Mouse (Mus musculus) heart, embryonic 11.5 days (tissue): ENCODE measurements around the gene Ccdc65. TPM values are rescaled to one million over a fixed set of nuclear protein-coding genes. Genes with fewer than 3 reads are reported as not detected.

Experiments used
- ATAC-seq: fragments of 200-750 bp; cut with Nextera tagmentation; replicated peaks from 2 replicates; pipeline ENCODE4 v1.8.0; 2017; ENCODE audit warnings: moderate library complexity; ENCODE audit not compliant: insufficient number of reproducible peaks, low FRiP score, low TSS enrichment
- H3K27ac ChIP-seq: fragments of 300-500 bp; sonication (generic); 2 replicates; pipeline ENCODE4 v1.5.1; 2014; ENCODE audit warnings: mild to moderate bottlenecking, low read depth, low read length
- H3K27me3 ChIP-seq: fragments of 300-500 bp; sonication (generic); 2 replicates; pipeline ENCODE4 v1.6.1; 2014; ENCODE audit warnings: mild to moderate bottlenecking, low read length, mixed read lengths; ENCODE audit not compliant: control insufficient read depth, insufficient read depth
- H3K36me3 ChIP-seq: fragments of 300-500 bp; sonication (generic); 2 replicates; pipeline ENCODE4 v1.6.1; 2014; ENCODE audit warnings: mild to moderate bottlenecking, low read length, moderate library complexity, mixed read lengths; ENCODE audit not compliant: control insufficient read depth, insufficient read depth
- H3K4me1 ChIP-seq: fragments of 300-500 bp; sonication (generic); 2 replicates; pipeline ENCODE4 v1.6.1; 2014; ENCODE audit warnings: low read length; ENCODE audit not compliant: control insufficient read depth, insufficient read depth
- H3K4me2 ChIP-seq: fragments of 300-500 bp; sonication (generic); 2 replicates; pipeline ENCODE4 v1.6.1; 2014; ENCODE audit warnings: mild to moderate bottlenecking, moderate library complexity
- H3K4me3 ChIP-seq: fragments of 300-500 bp; sonication (generic); 2 replicates; pipeline ENCODE4 v1.5.1; 2014; ENCODE audit warnings: low read depth, low read length
- H3K9ac ChIP-seq: fragments of 300-500 bp; sonication (generic); 2 replicates; pipeline ENCODE4 v1.6.1; 2014; ENCODE audit warnings: mild to moderate bottlenecking, low read depth, low read length, moderate library complexity
- H3K9me3 ChIP-seq: fragments of 300-500 bp; sonication (generic); replicated peaks from 2 replicates; pipeline ENCODE4 v1.6.1; 2016; ENCODE audit warnings: low read length; ENCODE audit not compliant: control insufficient read depth
- WGBS: fragments of 180-500 bp; shearing (Covaris S2); extraction: QIAGEN DNeasy Blood & Tissue Kit; methylation state at CpG from one replicate; pipeline ENCODE4 v1.1.7; 2014; ENCODE audit not compliant: insufficient replicate concordance; 5-methylcytosine and 5-hydroxymethylcytosine counted together
- polyA plus RNA-seq: library from polyadenylated mRNA; unstranded; fragments of >200 nt; fragmentation: Nextera tagmentation; extraction: Ambion mirVana; gene quantifications from 2 replicates; pipeline ENCODE4 v1.2.1, GENCODE M21; 2014

Gene Ccdc65
- polyA plus RNA-seq, 1 experiment from 2014 or later = 0.37 TPM

DNA sequence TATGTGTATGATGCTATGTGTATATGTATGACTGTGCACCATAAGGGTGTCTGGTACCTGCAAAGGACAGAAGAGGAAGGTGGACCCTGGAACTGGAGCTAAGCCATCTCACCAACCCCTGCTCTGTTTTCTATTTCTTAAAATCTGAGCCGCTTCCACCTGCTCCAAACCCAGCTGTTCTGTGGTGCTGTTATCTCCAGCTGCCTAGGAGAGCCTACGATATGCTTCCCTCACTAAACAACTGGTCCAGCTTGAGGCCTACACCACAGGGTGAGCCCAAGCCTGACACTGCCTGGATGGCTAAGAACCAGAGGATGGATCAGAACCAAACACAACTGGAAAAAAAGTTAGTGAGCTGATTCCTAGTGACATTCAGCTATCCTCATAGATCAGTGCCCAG, 46.1 kb downstream of the Ccdc65 start:
- Histone ChIP-seq H3K9me3 (no peaks in the 10 kb centered on the region), H3K27ac (no peak overlapping the region), H3K9ac (no peak overlapping the region), H3K27me3 (no peaks in the 10 kb centered on the region), H3K4me2 (no peak overlapping the region), H3K4me1 (peaks cover 6% of the 10 kb centered on the region; the same call in 1 of the 2 replicates), H3K36me3 (peaks cover 12% of the 10 kb centered on the region; the same call in 1 of the 2 replicates), H3K4me3 (no peak overlapping the region)
- WGBS = 65% methylated on average over 2 of the region's 2 CpGs
- ATAC-seq = no peak

DNA sequence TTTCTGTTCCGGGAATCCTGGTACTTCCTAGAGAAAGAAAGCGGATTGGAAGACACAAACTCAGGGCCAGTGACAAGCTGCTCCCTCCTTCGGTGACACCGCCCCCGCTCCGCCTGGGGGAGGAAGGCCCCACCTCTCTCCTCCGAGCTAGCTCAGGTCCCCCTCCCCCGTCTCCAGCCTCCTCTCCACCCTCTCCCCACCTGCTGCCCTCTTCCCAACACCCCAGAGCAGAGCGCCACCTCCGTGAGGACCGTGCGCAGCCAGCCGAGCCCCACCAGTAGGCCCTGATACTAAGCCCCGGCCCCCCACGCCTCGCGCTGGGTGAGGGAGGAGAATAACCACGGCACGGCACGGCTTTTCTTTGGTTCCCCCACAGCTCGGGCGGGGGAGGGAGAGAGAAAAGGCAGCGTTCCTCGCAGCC, 54.2 kb downstream of the Ccdc65 start:
- Histone ChIP-seq H3K27me3 (peaks cover 13% of the 10 kb centered on the region), H3K4me2 (peak overlapping the region; percentile 93), H3K9me3 (no peaks in the 10 kb centered on the region), H3K4me3 (peak overlapping the region; percentile 99), H3K9ac (peak overlapping the region; percentile 86), H3K36me3 (peaks cover 4% of the 10 kb centered on the region; the same call in 1 of the 2 replicates), H3K4me1 (peaks cover 10% of the 10 kb centered on the region; the same call in 1 of the 2 replicates), H3K27ac (peak overlapping the region; percentile 74)
- WGBS = under 1% methylated on average over 21 of the region's 24 CpGs
- ATAC-seq = peak; percentile 71

DNA sequence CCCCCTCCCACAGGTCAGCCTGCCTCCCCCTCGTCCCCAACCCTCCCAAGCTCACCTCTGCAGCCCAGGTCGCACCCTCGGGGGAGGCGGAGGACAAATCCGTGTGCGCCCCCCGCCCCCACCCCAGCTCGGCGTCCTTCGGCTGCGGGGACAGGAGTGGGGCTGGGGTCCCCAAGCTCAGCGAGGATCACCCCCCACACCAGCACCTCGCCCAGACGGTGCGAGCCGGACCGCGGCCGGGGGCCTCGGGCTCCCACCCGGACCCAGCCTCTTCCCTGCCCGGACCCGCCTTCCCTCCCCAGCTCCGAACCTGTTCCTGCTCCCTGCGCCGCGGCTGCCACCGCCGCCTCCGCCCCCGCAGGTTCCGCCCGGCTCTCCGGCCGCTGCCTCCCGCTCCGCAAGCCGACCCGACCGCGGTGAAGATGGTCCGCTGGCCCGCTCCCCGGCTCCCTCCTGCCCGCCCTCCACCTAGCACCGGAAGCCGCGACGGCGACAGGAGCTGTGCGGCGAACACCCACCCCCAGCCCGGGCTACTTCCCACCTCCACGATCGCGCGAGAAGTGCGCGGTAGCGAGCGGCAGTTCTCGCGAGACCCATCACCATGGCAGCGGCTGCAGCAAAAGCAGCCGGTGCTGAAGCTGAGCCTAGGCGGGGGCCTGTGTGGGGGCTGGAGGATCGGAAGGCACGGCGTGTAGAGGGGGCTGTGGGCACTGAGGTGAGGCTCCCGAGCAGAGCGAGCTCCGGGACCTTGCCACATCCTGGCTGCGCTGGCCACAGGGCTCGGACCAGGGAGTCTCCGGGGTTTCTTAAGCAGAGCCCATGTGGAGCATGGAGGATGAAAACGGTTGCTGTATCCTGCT, 54.9 kb downstream of the Ccdc65 start, which contains the start of gene Arf3:
TSS of gene Arf3 (minus strand) at position 545 of the 860 bp plus-strand sequence.
- H3K27ac ChIP-seq = peak within 1 kb of the TSS; percentile 74
- WGBS = under 1% methylated on average over 69 of the region's 76 CpGs
- peak within 1 kb of the TSS; percentile 93 for H3K4me2 ChIP-seq
- H3K27me3 ChIP-seq = peaks cover 15% of the 10 kb centered on the region
- peaks cover 4% of the 10 kb centered on the region; the same call in 1 of the 2 replicates for H3K36me3 ChIP-seq
- peaks cover 10% of the 10 kb centered on the region; the same call in 1 of the 2 replicates for H3K4me1 ChIP-seq
- peak within 1 kb of the TSS; percentile 99 for H3K4me3 ChIP-seq
- H3K9ac ChIP-seq = peak within 1 kb of the TSS; percentile 86
- H3K9me3 ChIP-seq = no peaks in the 10 kb centered on the region
- peak; percentile 91 for ATAC-seq

DNA sequence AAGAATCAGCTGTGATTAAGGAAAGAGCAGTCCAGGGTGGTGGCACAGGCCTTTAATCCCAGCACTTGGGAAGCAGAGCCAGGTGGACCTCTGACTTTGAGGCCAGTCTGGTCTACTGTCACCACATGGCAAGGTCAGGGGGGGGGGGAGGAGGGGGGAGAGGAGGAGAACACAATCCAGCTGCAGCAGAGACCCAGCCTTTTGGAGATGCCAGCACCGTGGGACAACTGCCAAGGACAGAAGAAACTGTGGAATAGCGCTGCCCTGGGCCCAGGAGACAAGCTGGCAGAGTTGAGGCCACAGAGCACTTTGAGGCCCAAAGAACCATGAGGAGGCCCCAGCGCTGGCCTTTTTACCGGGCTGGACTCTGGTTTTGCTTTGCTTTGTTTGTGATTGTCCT, 57.9 kb downstream of the Ccdc65 start:
- no peak overlapping the region for H3K9ac ChIP-seq
- no peak overlapping the region for H3K4me3 ChIP-seq
- no peak overlapping the region for H3K27ac ChIP-seq
- no peak overlapping the region for H3K4me2 ChIP-seq
- peaks cover 9% of the 10 kb centered on the region; the same call in 1 of the 2 replicates for H3K4me1 ChIP-seq
- no peaks in the 10 kb centered on the region for H3K36me3 ChIP-seq
- ATAC-seq = no peak
- H3K9me3 ChIP-seq = no peaks in the 10 kb centered on the region
- WGBS = 76% methylated on average over 4 of the region's 4 CpGs
- peaks cover 31% of the 10 kb centered on the region for H3K27me3 ChIP-seq

DNA sequence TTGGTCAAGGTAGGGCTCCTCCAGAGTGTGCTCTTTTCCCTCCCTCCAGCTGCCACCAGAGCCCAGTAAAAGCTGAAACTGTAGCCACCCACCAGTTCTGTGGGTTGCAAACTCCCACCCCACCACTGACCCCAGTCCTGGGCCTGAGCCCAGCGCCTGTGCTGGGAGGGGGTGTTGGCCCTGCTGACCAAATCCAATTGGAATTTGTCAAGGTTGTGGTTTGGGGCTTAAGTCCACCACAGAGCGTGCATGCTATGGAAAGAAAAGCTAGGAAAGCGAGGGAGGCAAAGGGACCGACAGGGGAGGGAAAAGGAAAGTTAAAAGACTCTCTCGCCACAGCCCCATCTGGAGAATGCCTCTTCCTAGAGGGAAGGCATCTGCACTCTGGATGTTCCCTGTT, 60.3 kb downstream of the Ccdc65 start:
- Histone ChIP-seq H3K4me1 (peaks cover 6% of the 10 kb centered on the region; the same call in 1 of the 2 replicates), H3K27ac (no peak overlapping the region), H3K9me3 (no peaks in the 10 kb centered on the region), H3K4me2 (no peak overlapping the region), H3K4me3 (no peak overlapping the region), H3K9ac (no peak overlapping the region), H3K27me3 (peaks cover 54% of the 10 kb centered on the region), H3K36me3 (no peaks in the 10 kb centered on the region)
- 18% methylated on average over 5 of the region's 5 CpGs for WGBS
- ATAC-seq = no peak

DNA sequence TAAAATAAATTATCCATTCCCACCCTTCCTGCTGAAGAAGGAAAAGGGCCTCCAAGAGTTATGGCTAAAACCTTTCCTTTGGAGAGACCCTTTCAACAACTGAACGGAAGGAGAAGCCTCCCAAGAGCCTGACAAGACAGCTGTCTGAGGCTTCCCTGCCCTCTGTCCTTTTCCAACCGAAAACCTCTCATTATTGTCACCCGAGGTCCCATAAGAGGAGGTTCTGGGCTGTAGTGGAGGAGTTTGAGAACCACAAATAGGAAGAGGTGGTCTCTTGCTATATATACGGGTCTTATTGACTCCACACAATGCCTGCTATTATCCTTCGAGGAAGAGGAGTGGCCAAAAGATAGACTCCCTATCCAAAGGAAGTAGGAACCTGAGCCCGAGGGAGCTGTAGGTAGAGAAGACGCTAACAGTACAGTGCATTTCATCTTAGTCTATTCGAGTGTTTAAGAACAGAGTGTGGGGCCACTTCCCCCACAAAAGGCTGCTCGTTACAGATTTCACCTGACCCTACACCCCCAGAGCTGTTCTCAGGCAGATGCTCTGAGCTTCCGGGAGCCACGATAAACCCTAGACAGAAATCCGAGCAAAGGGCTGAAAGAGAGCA, 63.9 kb downstream of the Ccdc65 start:
- ATAC-seq = no peak
- H3K4me1 ChIP-seq = peaks cover 13% of the 10 kb centered on the region
- peak overlapping the region; percentile 75 for H3K4me2 ChIP-seq
- H3K27ac ChIP-seq = no peak overlapping the region
- peaks cover 77% of the 10 kb centered on the region for H3K27me3 ChIP-seq
- H3K9ac ChIP-seq = peak overlapping the region; percentile 58
- 6% methylated on average over 12 of the region's 12 CpGs for WGBS
- no peaks in the 10 kb centered on the region for H3K36me3 ChIP-seq
- H3K9me3 ChIP-seq = no peaks in the 10 kb centered on the region
- peak overlapping the region; percentile 46 for H3K4me3 ChIP-seq

DNA sequence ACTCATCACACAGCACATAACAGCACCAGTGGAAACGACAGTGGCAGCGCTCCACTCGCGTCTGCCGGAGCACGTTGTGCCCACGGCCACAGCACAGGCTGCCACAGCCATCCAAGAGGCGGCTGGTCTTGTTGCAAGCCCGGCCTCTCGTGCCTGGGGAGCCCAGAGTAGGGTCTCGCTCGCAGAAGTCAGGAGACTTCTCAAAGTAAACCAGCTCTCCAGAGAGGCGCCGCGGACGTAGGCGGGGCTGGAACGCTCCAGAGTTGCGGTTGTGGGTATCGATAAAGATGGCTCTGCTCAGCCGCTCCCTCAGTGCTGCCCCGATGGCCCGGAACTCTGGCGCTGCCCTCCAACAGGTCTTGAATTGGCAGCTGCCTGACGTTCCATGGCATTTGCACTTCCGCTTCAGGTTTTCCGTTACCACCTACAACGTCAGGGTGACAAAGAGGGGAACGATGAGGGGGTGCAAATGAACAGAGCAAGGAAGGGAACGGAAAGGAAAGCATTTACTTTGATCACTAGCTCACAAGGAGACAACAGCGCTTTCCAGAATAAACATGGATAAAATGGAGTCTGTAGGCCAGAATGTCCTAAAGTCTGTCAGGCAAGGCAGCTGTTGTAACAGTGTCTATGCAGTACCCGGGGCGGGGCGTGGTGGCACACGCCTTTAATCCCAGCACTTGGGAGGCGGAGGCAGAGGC, 64.7 kb downstream of the Ccdc65 start:
- H3K9me3 ChIP-seq = no peaks in the 10 kb centered on the region
- no peaks in the 10 kb centered on the region for H3K36me3 ChIP-seq
- peak overlapping the region; percentile 58 for H3K9ac ChIP-seq
- peak overlapping the region; percentile 46 for H3K4me3 ChIP-seq
- peaks cover 13% of the 10 kb centered on the region for H3K4me1 ChIP-seq
- no peak overlapping the region for H3K27ac ChIP-seq
- ATAC-seq = no peak
- WGBS = 2% methylated on average over 36 of the region's 36 CpGs
- peak overlapping the region; percentile 75 for H3K4me2 ChIP-seq
- peaks cover 85% of the 10 kb centered on the region for H3K27me3 ChIP-seq
